Mouse (Mus musculus) cerebellum, adult 2 months (tissue): ENCODE results near the gene Catsperz.

Experiments
- CTCF ChIP-seq: fragments of 200-500 bp; IDR thresholded peaks from 2 replicates; pipeline ENCODE4 v1.5.1; 2011; ENCODE audit warnings: low read depth, mild to moderate bottlenecking, control low read depth, low read length, moderate library complexity, borderline replicate concordance; ENCODE audit not compliant: insufficient read depth
- POLR2A ChIP-seq: fragments of 200-500 bp; IDR thresholded peaks from 2 replicates; pipeline ENCODE4 v1.6.1; 2011; ENCODE audit warnings: low read length, control low read depth, borderline replicate concordance; ENCODE audit not compliant: insufficient read depth

GRCm38 (mm10) chr19:6905498-6906159 is 19.6 kb downstream of the Catsperz start:
- TF ChIP-seq CTCF (no peak), POLR2A (no peak)
